Mouse (Mus musculus) testis, postnatal 14 days (tissue): Measurements from ENCODE around the gene Nat8f7.
"Not testable (repeated sequence)": the region's sequence is repeated elsewhere in the genome, so short reads cannot be mapped to it uniquely, and the experiment has no call there.

Source experiments
- DNase-seq: peaks from one replicate; pipeline ENCODE4 v3.0.0; 2021; ENCODE audit warnings: low spot score

Gene Nat8f7

DNA sequence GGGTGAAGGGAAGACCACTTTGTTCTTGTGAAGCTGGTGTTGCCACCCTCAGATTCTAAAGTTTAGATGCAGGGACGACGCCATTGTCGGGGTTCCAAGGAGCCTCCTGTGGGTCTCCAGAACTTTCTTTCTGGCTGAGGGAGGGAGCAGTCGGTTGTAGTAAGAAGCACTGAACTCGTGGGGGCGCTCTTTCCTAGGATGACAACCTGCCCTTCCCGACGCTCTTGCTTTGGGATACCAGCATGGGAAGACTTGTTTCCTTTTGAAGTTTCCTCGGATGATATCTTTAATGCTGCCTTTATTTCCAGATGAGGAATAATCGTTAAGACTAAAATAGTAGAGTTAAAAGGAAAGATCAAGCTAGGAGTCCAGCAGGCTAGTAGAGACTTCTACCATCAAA is at the start of gene Nat8f7:
Gene Nat8f7, minus strand, starts transcription at position 101 of the 400 bp plus-strand sequence.
- not testable (repeated sequence) for DNase-seq

GRCm38 (mm10) chr6:85762678-85763077 is 49.7 kb upstream of the Nat8f7 start:
- not testable (repeated sequence) for DNase-seq

GRCm38 (mm10) chr6:85755705-85756249 is 42.8 kb upstream of the Nat8f7 start:
- not testable (repeated sequence) for DNase-seq

DNA sequence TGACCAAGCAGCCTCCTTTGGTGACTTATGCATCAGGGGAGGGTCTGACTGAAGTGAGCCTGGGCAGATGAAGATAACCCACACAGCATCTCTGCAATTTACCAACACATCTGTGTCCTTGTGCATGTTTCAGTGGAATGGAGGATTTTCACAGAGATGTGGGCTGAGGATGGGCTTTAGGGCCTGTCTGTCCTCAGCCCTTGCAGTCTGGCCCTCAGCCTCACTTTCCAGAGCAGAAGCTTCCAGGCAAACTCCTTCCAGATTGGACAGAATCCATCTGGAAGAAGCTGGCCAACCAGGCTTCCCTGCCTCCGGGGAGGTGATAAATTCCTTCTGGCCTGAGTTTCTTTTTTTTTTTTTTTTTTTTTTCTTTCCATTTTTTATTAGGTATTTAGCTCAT is 3.4 kb downstream of the Nat8f7 start:
- DNase-seq = not testable (repeated sequence)

GRCm38 (mm10) chr6:85709206-85709605 is 3.8 kb downstream of the Nat8f7 start:
- not testable (repeated sequence) for DNase-seq

GRCm38 (mm10) chr6:85701943-85702342 is 11.1 kb downstream of the Nat8f7 start:
- DNase-seq = not testable (repeated sequence)
